Mouse (Mus musculus): Measurements from ENCODE around the gene Srd5a1. TPM values are rescaled to one million over a fixed set of nuclear protein-coding genes. Genes with fewer than 3 reads are reported as not detected.
"Not testable (repeated sequence)": the region's sequence is repeated elsewhere in the genome, so short reads cannot be mapped to it uniquely, and the experiment has no call there.

Srd5a1 gene
- polyA plus RNA-seq, 2 experiments: 15.9 to 43.4 TPM

DNA sequence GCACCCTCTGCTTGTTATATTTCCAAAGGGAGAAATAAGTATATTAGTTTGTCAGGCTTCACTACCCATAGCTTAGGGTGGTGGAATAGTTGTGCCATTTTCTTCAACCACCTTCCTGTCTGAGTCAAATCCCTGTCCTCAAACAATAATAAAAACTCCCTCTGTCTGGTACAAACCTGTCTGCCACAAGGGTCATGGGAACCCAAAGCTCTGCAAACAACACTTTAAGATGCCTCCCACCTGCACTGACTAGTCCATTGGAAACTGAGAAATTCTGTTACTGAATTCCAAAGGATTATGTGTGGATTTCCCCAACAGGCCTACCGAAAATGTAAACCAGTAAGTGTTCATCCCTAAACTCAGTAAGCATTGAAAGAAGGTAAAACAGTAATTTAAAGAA is 6.6 kb downstream of the Srd5a1 start:
- H3K27ac ChIP-seq (replicated peaks; ENCODE audit: low read depth, low read length): no peak overlapping the region
- ATAC-seq (ENCODE audit: low FRiP score, low read depth) (no peak), DNase-seq (ENCODE audit: low spot score) (no peak)
- H3K9me3 ChIP-seq (ENCODE audit: control insufficient read depth, low read length): no peaks in the 10 kb centered on the region
- WGBS: 85% methylated on average over 1 of the region's 1 CpGs
- no peak overlapping the region for H3K4me3 ChIP-seq (replicated peaks; ENCODE audit: low read length)
- no peak overlapping the region for H3K9ac ChIP-seq (ENCODE audit: low read depth, low read length, severe bottlenecking)
- H3K4me1 ChIP-seq (ENCODE audit: control insufficient read depth, insufficient read depth, low read length): no peaks in the 10 kb centered on the region
- no peaks in the 10 kb centered on the region for H3K36me3 ChIP-seq (ENCODE audit: control insufficient read depth, insufficient read depth, low read length)
- H3K4me2 ChIP-seq (replicated peaks; ENCODE audit: low read depth, low read length, severe bottlenecking): no peak overlapping the region
- H3K27me3 ChIP-seq (ENCODE audit: control insufficient read depth, insufficient read depth, low read length): no peaks in the 10 kb centered on the region
- TF ChIP-seq POLR2A (IDR thresholded peaks at IDR 0.05; ENCODE audit: borderline replicate concordance, extremely low read depth, insufficient read depth, insufficient read length): no peak

DNA sequence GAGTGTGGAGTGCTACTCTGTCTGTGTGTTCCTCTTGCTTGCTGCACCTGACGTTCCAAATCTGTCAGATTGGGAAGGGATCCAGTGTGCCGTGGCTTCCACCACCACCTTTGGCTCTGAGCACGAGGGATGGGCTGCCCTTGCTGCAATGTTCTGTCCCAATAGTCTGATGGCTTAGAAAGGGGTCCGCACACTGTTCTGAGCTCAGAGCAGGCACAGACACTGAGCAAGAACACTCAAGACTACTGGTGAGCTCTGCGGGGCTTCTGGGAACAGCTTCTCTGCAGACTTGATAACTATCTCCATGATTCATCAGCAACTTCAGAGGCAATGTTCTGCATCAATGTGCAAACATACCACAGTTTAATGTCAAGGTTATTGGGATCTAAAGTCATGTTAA is 9.9 kb downstream of the Srd5a1 start:
- H3K27me3 ChIP-seq (ENCODE audit: control insufficient read depth, insufficient read depth, low read length): no peaks in the 10 kb centered on the region
- ATAC-seq (ENCODE audit: low FRiP score, low read depth) (no peak), DNase-seq (ENCODE audit: low spot score) (no peak)
- no peak overlapping the region for H3K27ac ChIP-seq (replicated peaks; ENCODE audit: low read depth, low read length)
- no peaks in the 10 kb centered on the region for H3K36me3 ChIP-seq (ENCODE audit: control insufficient read depth, insufficient read depth, low read length)
- H3K9ac ChIP-seq (ENCODE audit: low read depth, low read length, severe bottlenecking): no peak overlapping the region
- no peak overlapping the region for H3K4me2 ChIP-seq (replicated peaks; ENCODE audit: low read depth, low read length, severe bottlenecking)
- H3K9me3 ChIP-seq (ENCODE audit: control insufficient read depth, low read length): no peaks in the 10 kb centered on the region
- no peaks in the 10 kb centered on the region for H3K4me1 ChIP-seq (ENCODE audit: control insufficient read depth, insufficient read depth, low read length)
- H3K4me3 ChIP-seq (replicated peaks; ENCODE audit: low read length): no peak overlapping the region
- 76% methylated on average over 5 of the region's 5 CpGs for WGBS
- no peak for TF ChIP-seq POLR2A (IDR thresholded peaks at IDR 0.05; ENCODE audit: borderline replicate concordance, extremely low read depth, insufficient read depth, insufficient read length)

DNA sequence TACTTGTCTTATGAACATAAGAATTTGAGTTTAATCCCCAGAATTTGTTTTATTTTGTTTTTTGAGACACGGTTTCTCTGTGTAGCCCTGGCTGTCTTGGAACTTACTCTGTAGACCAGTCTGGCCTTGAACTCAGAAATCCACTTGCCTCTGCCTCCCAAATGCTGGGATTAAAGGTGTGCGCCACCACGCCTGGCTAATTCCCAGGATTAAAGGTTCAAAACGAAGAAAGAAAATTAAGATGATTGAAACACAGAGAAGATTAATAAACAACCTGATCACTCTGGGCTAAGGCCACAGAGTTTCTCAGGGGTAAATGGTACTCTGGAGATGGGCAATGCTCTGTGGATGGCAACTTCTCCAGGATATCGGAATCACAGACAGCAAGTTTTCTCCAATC is 10.4 kb downstream of the Srd5a1 start:
- not testable (repeated sequence) for H3K4me2 ChIP-seq (replicated peaks; ENCODE audit: low read depth, low read length, severe bottlenecking); H3K27ac ChIP-seq (replicated peaks; ENCODE audit: low read depth, low read length); ATAC-seq (ENCODE audit: low FRiP score, low read depth); H3K9me3 ChIP-seq (ENCODE audit: control insufficient read depth, low read length); H3K4me3 ChIP-seq (replicated peaks; ENCODE audit: low read length); DNase-seq (ENCODE audit: low spot score); H3K9ac ChIP-seq (ENCODE audit: low read depth, low read length, severe bottlenecking); H3K4me1 ChIP-seq (ENCODE audit: control insufficient read depth, insufficient read depth, low read length); H3K27me3 ChIP-seq (ENCODE audit: control insufficient read depth, insufficient read depth, low read length); H3K36me3 ChIP-seq (ENCODE audit: control insufficient read depth, insufficient read depth, low read length)
- 86% methylated on average over 5 of the region's 5 CpGs for WGBS

DNA sequence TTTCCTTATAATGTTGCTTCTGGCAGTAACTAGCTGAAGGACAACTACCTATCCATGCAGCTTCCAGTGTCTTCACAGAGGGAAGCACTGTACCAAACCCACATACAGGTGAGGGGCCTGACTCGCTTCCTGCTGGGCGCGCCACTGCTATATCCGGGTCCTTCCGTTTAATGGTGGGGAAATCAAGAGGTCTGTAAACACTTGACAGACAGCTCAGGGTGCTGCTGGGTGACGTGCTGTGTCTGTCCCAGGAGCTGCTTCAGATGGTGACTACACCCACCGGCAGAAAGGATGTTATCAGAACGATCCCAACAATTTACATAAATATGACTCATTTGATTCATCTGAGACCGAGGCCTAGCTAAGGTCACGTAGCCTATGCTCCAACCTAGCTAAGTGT is 12.4 kb downstream of the Srd5a1 start:
- no peak for ATAC-seq (ENCODE audit: low FRiP score, low read depth)
- no peak for TF ChIP-seq POLR2A (IDR thresholded peaks at IDR 0.05; ENCODE audit: borderline replicate concordance, extremely low read depth, insufficient read depth, insufficient read length)

DNA sequence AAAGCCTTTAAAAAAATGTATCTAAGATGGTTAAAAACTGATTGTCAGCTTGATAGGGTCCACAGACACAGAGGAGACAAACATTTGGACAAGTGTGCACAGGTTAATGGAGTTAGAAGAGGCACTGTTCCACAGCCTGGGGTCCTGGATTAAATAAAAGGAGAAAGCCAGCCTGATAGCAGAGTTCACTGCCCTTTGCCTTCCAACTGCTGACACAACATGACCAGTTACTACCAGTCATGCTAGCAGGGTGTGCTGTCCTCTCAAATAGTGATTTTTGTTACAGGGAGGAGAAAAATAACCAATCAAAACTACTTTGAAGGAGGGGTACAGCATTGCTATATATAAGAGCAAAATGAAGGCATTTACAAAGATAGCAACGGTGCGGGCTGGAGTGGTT is 14.7 kb downstream of the Srd5a1 start:
- Histone ChIP-seq H3K4me1 (ENCODE audit: control insufficient read depth, insufficient read depth, low read length) (no peaks in the 10 kb centered on the region), H3K4me3 (replicated peaks; ENCODE audit: low read length) (no peak overlapping the region), H3K36me3 (ENCODE audit: control insufficient read depth, insufficient read depth, low read length) (no peaks in the 10 kb centered on the region), H3K4me2 (replicated peaks; ENCODE audit: low read depth, low read length, severe bottlenecking) (no peak overlapping the region), H3K27ac (replicated peaks; ENCODE audit: low read depth, low read length) (no peak overlapping the region), H3K9ac (ENCODE audit: low read depth, low read length, severe bottlenecking) (no peak overlapping the region), H3K9me3 (ENCODE audit: control insufficient read depth, low read length) (no peaks in the 10 kb centered on the region), H3K27me3 (ENCODE audit: control insufficient read depth, insufficient read depth, low read length) (no peaks in the 10 kb centered on the region)
- no peak for DNase-seq (ENCODE audit: low spot score)
- ATAC-seq (ENCODE audit: low FRiP score, low read depth): no peak
- WGBS: 88% methylated on average over 2 of the region's 2 CpGs
- TF ChIP-seq POLR2A (IDR thresholded peaks at IDR 0.05; ENCODE audit: borderline replicate concordance, extremely low read depth, insufficient read depth, insufficient read length): no peak

More for the DNA sequence above, 12.4 kb downstream of the Srd5a1 start:
- Histone ChIP-seq H3K9me3 (ENCODE audit: control insufficient read depth, low read length) (no peaks in the 10 kb centered on the region), H3K36me3 (ENCODE audit: control insufficient read depth, insufficient read depth, low read length) (no peaks in the 10 kb centered on the region), H3K4me3 (replicated peaks; ENCODE audit: low read length) (no peak overlapping the region), H3K27me3 (ENCODE audit: control insufficient read depth, insufficient read depth, low read length) (no peaks in the 10 kb centered on the region), H3K4me1 (ENCODE audit: control insufficient read depth, insufficient read depth, low read length) (no peaks in the 10 kb centered on the region), H3K27ac (replicated peaks; ENCODE audit: low read depth, low read length) (no peak overlapping the region), H3K9ac (ENCODE audit: low read depth, low read length, severe bottlenecking) (no peak overlapping the region), H3K4me2 (replicated peaks; ENCODE audit: low read depth, low read length, severe bottlenecking) (no peak overlapping the region)
- WGBS: 94% methylated on average over 10 of the region's 10 CpGs
- no peak for DNase-seq (ENCODE audit: low spot score)

DNA sequence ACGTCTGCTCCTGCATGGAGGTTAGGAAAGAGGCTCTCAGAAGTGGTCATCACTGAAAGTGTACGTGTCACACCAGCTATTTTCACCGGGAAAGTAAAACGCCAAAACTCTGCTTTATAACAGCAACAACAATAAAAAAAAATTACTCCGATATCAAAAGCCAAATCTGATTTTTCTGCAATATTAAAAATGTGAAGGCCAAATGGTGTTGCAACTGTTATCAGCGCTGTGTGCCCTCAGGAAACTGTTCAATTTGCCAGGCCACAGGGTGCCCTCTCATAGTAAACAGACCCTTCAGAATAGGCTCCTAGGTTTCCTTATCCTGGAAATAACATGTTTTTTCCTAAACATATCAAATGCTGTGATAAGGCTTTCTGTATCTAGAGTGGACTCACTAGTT is 15.3 kb downstream of the Srd5a1 start:
- H3K36me3 ChIP-seq (ENCODE audit: control insufficient read depth, insufficient read depth, low read length): no peaks in the 10 kb centered on the region
- WGBS: 89% methylated on average over 6 of the region's 6 CpGs
- H3K9ac ChIP-seq (ENCODE audit: low read depth, low read length, severe bottlenecking): no peak overlapping the region
- H3K4me3 ChIP-seq (replicated peaks; ENCODE audit: low read length): no peak overlapping the region
- H3K27me3 ChIP-seq (ENCODE audit: control insufficient read depth, insufficient read depth, low read length): no peaks in the 10 kb centered on the region
- no peak for TF ChIP-seq POLR2A (IDR thresholded peaks at IDR 0.05; ENCODE audit: borderline replicate concordance, extremely low read depth, insufficient read depth, insufficient read length)
- H3K27ac ChIP-seq (replicated peaks; ENCODE audit: low read depth, low read length): no peak overlapping the region
- DNase-seq (ENCODE audit: low spot score) (no peak), ATAC-seq (ENCODE audit: low FRiP score, low read depth) (no peak)
- H3K4me1 ChIP-seq (ENCODE audit: control insufficient read depth, insufficient read depth, low read length): no peaks in the 10 kb centered on the region
- no peaks in the 10 kb centered on the region for H3K9me3 ChIP-seq (ENCODE audit: control insufficient read depth, low read length)
- H3K4me2 ChIP-seq (replicated peaks; ENCODE audit: low read depth, low read length, severe bottlenecking): no peak overlapping the region

All from limb, embryonic 14.5 days (tissue).